Mouse (Mus musculus) frontal cortex, adult (tissue): Measurements from ENCODE around the gene 4930447C04Rik.

ENCODE experiments used
- ATAC-seq: cut with Nextera tagmentation; 2 replicates; pipeline ENCODE4 v1.9.2; 2017; ENCODE audit warnings: mild to moderate bottlenecking, moderate library complexity, mixed read lengths; ENCODE audit not compliant: low TSS enrichment

The 4930447C04Rik gene

DNA sequence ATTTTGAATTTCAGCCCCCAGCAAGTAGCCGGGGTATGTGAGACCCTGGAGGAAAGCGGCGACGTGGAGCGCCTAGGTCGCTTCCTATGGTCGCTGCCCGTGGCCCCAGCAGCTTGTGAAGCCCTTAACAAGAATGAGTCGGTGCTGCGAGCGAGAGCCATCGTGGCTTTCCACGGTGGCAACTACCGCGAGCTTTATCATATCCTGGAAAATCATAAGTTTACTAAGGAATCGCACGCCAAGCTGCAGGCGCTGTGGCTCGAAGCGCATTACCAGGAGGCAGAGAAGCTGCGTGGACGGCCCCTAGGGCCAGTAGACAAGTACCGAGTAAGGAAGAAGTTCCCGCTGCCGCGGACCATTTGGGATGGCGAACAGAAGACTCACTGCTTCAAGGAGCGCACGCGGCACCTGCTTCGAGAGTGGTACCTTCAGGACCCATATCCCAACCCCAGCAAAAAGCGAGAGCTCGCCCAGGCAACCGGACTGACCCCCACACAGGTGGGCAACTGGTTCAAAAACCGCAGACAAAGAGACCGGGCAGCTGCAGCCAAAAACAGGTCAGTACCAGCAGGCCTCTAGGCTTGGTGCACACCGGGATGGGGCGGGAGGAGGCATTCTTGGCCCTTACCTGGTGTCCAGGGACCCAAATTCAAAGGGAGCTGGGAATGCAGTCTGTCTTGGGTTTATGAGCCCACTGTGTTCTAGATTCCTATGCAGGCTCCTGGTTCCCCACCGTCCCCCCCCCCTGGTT lies at the start of gene 4930447C04Rik:
Gene 4930447C04Rik (minus strand): TSS at position 704 of the 751 bp plus-strand sequence.
- ATAC-seq: no peak

DNA sequence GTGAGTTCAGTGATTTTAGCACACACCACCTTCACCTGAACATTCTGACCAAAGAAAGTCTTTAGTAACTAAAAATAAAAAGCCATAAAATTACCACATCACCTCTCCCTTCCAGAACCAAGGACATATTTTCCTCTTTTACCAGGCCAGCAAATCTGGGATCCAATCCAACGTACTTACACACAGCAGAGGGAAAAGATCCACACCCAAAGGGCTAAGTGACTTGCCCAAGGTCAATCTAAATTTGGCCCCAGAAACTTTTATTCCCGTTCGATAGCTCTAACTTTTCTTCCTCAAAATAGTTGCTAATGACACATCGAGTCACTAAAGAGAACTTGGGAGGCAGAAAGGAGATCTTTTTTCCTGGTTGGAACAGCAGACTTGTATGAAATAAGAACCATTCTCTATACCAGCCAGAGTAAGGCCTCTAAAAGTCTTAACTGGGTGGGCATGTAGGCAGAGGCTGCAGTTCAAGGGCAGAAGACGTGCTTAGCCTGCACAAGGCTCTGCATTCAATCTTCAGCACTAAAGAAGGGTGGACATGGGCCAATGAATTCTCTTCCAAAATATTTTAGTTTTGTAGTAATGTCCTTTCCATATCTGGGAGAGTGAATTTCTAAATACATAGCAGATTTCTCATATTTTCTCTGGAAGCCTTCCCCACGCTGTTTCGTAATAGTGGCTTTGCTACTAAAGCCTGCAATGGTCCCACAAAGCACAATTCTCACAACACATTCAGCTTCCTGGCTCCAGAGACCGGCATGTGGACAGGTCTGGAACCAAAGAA lies 42.7 kb upstream of the 4930447C04Rik start:
- ATAC-seq: no peak

GRCm38 (mm10) chr12:72982616-72983015 lies 42.0 kb upstream of the 4930447C04Rik start:
- ATAC-seq: no peak

- ATAC-seq: no peak
These were observed 38.7 kb upstream of the 4930447C04Rik start for GRCm38 (mm10) chr12:72979236-72979635.

- no peak for ATAC-seq
These were observed 37.3 kb upstream of the 4930447C04Rik start for GRCm38 (mm10) chr12:72977851-72978250.

- peak; percentile 97 for ATAC-seq
These were observed 36.1 kb upstream of the 4930447C04Rik start for GRCm38 (mm10) chr12:72976718-72977117.

- ATAC-seq: no peak
These were observed 35.6 kb upstream of the 4930447C04Rik start for GRCm38 (mm10) chr12:72976172-72976571.

DNA sequence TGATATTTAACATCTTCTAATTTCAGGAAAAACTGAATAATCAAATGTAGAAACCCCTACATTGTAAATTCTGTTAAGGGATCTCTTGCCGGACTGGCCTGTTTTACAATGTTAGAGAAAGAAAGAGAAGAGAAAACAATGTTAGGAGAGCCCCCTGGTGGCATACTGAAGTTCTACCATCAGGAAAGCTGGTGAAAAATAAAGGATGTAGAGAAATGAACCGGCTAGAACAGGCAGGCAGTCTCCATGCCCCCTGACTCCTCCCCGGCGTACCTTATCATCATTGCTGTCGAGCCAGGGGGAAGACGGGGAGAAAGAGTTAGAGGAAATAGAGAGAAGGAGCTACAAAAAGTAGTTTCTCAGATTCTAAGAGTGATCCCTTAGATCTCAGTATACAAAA lies 32.6 kb upstream of the 4930447C04Rik start:
- ATAC-seq: peak; percentile 50; the same call in 1 of the 2 replicates

DNA sequence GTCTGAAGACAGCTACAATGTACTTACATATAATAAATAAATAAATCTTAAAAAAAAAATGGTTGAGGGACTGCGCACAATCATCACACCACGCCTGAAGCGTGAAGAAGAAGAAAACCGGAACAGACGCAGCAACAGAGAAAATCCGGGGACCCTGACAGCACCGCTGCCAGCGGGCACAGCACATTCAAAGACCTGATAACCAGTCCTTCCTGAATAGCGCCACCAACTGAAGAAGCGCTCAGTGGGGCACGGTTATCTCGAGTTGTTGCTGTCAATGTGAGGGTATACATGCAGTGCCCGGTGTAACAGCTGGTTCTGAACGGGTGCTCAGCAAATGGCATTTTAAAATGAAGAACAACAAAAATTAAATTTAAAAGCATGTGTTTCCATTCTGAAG lies 30.0 kb upstream of the 4930447C04Rik start:
- ATAC-seq: no peak

DNA sequence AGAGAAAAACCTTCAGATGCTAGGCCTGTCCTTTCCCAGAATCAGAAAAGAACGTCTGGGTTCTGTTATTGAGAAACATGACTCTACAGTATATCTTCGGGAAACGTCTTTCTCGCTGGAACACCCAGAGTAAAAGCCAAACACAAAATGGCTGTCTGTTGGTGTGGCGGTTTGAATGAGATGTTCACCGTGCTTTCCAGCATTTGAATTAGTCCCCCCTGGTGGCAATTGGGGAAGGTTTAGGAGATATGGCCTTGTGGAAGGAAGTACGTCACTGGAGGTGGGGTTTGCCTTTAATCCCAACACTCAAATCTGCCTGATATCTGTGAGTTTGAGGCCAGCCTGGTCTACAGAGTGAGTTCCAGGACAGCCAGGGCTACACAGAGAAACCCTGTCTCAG lies 27.0 kb upstream of the 4930447C04Rik start:
- no peak for ATAC-seq

GRCm38 (mm10) chr12:72962761-72963160 lies 22.2 kb upstream of the 4930447C04Rik start:
- ATAC-seq: no peak

GRCm38 (mm10) chr12:72958446-72958845 lies 17.9 kb upstream of the 4930447C04Rik start:
- no peak for ATAC-seq

DNA sequence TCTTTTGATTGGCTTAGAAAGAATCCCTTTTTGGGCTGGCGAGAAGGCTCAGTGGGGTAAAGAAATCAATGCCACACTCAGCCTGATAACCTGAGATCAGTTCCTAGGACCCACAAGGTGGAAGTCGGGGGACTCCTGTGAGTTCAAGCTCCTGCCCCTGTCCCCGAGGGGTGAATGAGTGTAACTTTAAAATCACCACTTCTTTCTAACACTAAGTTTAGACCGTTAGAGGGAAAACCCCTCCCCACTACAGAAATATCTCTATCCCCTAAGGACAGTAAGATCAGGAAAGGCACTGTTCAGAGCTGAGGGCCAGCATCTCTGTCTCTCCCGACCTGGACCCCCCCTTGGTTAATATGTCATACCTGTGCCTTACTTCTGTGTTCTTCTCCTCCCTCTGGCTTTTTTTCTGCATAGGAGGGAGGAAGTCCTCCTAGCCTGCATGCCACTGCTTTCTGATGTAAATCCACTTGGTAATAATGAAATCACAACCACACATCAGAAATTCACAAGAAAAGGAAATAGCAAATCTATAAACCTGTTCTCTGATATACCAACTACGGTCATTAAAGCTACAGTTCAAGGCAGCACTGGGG lies 17.4 kb upstream of the 4930447C04Rik start:
- ATAC-seq: no peak

DNA sequence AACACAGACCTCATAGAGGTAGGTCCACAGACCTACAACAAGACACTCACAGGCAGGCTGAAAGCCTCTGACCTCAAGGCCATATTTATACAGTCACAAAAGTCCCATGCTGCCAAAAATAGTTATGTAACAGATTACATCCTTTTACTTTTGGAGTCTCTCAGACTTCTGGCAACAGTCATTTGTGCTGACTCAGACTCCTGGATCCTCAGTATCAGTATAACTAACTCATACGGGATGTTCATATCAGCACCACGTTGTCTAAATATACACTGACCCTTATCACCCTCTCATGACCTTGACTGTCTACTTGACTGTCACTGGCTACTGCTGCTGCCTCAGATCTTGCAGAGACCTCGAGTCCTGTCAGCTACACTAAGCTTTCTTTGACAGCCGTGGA lies 14.3 kb upstream of the 4930447C04Rik start:
- ATAC-seq: no peak

DNA sequence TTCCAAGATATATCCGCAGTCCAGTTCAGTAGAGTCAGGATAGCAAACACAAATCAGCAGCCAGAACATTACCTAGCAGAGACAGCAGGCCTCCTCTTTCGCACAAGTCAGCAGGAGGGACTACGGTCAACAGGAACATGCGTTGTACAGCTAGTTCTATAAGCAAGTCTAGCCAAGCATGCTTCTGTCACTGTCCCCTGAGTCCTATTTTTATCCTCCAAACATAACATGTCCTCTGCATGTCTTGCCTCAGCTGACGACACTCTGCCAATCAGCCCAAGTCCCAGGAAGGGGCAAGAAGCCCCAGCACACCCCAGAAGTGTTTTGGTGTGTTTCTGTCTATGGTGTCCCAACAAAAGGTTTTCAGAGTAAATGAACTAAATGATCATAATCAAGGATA lies 13.3 kb upstream of the 4930447C04Rik start:
- no peak for ATAC-seq

- ATAC-seq: no peak
These were observed 12.5 kb upstream of the 4930447C04Rik start for GRCm38 (mm10) chr12:72953089-72953488.

- no peak for ATAC-seq
These were observed 6.8 kb upstream of the 4930447C04Rik start for GRCm38 (mm10) chr12:72947335-72947734.

DNA sequence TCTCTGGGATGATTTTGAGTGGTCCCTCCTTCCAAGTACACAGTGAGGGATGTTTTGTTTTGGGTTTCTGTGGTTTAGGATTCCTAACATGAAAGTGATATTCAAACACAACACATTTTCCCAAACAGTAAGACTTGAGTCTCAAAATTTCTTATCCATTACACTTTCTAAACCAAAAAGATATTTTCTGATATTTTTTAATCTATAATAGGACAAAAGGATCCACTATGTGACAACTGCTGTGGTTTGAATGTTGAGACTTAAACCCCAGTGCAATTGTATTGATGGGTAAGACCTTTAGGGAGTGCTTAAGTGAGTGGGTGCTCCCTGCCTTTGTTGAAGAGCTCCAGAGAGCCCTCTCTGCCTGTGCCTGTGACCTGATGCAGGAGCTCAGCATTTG lies 6.2 kb upstream of the 4930447C04Rik start:
- ATAC-seq: no peak

DNA sequence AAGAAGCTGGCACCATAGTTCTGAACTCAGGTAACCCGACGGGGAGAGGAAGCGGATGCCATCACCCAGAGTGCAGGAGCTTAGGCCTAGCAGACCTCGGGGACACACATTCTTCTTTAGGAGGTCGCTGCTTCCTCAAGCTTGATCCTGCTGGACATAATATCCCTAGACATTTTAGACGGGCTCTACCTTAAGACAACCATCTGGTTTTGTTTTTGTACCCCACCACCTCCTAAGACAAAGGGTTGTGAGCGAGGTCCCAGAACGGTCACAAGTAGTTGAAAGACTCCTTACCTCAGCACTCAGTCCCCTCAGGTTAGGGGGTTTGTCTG lies 5.5 kb upstream of the 4930447C04Rik start:
- no peak for ATAC-seq

GRCm38 (mm10) chr12:72945301-72946063 lies 4.9 kb upstream of the 4930447C04Rik start:
- ATAC-seq: no peak

DNA sequence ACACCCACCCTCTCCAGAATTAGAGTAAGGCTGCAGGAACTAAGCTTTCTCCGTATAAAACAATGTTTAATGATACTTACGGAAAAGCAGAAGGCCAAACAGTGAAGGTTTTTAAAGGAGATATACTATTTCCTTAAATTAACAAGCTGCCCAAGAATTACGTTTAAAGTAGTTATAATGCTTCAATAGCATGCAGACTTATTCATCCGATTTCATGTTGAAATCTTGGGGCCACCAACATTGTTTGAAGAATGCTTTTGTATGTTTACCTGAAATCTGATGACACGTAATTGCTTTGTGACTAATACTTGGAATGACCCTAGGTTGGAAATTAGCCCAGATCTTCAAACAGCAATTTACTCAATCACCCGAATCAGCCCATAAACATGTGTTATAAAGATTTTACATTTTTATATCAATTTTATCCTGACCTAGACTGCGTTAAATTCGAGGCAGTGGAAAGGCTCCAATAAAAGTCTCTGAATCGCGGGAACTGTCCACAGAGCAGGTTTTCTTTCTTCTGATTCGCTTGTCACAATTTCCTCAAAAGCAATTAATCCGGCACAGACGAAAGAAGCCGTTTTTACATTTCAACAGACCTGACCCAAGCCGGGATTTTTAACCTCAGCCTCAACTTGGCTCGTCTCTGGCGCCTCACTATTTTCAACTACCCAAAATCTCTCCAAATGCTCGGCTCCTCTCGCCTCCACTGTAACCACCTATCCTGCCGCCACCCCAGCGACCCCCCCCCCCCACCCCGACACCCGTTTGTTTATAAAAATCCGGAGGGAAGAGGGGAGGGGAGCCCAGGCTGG lies 4.0 kb upstream of the 4930447C04Rik start:
- no peak for ATAC-seq
